Mouse (Mus musculus) lung, postnatal 14 days (tissue): Measurements from ENCODE around the gene Mthfd2l.
A peak's percentile ranks its signal among the peaks of the same experiment; 100 is the strongest.

Experiments used
- DNase-seq: peaks from one replicate; pipeline ENCODE4 v3.0.0; 2021

Gene Mthfd2l

DNA sequence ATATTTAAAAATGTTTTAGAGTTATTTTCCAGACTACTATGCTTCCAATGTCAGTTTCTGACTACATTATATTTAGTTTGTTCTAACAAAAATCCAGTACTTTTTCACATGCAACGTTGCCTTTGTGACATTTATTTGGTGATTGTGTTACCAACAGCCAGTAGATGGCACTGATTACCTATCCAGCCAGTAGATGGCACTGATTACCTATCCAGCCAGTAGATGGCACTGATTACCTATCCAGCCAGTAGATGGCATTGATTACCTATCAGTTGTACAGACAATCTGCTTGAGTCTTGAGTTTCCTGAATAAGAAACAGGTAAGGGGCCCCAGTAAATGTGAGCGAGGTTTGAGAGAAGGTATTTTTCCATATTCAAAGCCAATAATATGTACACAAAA lies 20.6 kb downstream of the Mthfd2l start:
- peak; percentile 46 for DNase-seq

DNA sequence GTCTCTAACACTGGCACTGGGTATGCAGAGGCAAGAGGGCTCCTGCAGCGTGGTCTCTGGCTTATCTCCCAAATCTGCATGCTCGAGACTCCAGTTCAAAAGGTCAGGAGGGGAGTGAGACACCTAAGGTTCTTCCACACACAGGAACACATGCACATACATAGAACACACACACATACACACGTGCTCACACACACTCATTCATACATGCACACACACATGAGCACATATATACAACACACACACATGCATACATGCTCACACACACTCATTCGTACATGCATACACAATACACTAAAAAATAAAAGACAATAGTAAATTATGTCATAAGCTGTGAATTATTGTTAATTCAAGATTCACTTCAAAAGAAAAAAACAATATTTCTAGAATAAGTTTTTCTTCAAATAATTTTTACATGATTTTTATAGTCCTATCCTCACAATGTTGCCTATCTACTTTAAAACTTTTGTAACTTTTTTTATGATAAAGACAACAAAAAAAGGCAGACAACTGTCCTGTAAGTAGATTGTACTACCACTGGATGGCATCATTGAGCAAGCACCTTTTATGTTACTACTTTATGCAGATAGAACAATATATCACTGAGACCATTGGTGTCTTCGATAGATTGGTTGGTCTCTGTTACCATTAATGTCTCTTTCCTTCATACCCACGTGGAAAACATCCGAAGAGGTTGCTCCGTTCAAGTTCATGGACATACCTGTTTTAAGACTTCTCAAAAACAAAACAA lies 22.0 kb downstream of the Mthfd2l start:
- no peak for DNase-seq

DNA sequence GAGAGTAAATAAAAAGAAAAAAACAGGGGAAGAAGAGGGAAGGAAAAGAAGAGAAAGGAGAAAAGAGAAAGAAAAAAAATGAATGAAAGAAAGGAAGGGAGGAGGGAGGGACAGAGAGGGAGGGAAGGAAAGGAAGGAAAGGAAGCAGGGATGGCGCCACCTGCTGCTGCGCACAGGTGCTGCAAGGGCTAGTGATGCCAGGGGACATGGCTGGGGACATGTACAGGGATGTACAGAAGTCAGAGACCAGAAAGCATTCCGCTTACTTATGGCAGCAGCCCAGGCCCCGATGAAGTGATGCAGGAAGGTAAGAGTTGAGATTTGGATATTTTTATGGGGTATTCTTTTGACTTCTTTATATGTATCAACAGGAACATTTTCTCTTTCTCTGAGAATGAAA lies 33.4 kb downstream of the Mthfd2l start:
- DNase-seq = peak; percentile 16

DNA sequence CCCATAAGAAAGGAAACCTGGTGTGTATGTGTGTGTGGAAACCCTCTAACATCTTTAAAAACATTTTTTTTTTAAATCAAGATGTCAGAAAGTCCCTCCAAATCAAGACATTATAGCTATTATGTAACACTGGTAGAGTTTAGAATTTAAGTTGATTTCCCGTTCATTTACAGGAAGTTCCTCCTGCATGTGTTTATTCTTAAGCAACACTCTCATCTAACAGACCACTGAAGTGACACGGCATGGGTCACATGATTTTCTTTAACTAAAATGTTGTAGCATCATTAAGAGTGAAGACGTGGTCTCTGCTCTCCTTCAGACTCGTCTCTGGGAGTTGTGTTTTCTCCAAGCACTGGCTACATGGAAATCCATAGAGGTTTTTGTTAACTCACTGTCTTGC lies 33.8 kb downstream of the Mthfd2l start:
- no peak for DNase-seq

DNA sequence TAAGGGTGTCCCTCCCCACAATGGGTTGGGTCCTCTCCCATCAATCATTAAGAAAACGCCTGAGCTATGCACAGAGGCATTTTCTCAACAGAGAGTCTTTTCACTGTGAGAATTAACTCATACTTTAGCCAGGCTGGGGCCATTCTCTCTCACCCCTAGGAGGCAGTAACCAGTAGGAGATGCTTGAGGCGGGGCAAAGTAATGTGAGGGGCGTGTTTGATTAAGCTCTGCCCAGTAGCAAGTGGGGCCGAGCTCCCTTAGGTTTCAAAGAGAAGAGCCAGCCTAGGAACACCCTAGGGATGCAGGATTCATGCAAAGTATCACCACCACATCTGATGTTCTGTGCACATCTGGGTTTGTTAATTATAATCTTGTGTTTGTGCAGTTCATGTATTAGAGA lies 34.5 kb downstream of the Mthfd2l start:
- no peak for DNase-seq

DNA sequence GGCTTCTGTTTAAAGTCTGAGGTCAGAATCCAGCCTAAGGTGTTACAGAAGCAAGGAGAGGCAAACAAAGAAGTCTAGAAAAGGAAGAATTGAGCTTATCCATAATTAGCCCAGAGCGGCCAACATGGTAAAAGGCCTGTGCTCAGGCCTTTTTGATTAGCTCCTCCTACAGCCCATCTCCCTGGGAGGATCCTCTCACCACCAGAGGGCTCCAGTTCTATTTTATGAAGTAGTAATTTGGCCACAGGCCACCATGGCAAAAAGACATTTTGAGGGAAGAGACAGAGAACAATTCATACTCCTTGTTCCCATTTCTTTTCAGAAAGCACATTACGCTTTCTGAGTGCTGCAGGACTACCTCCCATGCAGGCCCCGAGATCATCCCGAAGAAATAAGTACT lies 46.3 kb downstream of the Mthfd2l start:
- DNase-seq = peak; percentile 74

DNA sequence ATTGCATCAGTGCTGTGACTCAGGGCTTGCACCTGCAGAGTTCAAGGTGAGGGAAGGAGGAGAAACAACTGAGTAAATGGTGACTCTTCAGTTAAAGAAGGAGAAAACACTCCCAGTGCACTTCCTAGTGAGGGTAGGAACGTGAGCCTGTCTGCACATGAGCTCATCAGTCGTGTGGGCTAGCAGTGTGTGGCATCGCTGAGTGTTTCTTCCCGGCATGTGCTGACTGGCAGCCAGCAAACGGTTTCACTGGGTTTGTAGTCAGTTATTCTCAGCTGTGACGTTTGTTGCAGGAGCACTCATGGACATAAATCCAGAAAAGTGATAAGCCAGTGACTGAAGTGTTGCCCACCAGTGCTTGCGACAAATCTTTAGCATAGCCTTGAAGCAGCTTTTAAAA lies 49.4 kb downstream of the Mthfd2l start:
- no peak for DNase-seq

DNA sequence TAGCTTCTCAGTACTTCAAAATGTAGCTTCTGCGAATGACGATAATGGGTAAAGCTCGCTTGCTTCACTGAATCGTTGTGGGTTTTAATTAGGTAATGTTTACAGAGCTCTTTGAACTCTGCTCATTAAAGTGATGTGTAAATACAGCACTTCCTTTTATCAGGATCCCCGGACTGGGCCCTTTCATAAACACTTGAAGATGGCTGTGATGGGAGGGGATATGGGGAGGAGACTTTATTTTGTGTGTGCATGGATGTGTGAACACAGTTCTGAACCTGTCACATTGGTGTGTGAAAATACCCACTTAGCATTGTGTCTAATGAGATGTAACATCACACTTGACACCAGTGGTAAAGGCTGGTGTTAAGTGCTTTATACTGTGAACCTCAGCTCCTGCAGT lies 56.7 kb downstream of the Mthfd2l start:
- DNase-seq = no peak

DNA sequence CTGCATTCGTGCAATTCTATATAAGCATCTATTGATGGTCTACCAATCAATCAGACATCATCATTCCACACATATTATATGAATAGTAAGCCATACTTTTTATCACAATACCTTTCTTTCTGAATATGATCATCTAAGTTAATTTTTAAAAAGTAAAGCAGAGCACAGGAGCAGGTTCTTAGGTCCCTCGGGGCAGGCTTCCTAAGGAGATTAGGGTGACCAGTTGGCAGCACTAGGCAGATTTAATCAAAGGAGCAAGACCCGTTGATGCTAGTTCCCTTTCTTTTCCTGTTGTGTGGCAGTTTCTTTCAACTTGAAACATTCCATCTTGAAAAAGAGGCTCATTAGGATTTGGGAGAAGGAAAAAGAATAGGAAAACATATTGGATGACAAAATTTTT lies 57.2 kb downstream of the Mthfd2l start:
- no peak for DNase-seq

DNA sequence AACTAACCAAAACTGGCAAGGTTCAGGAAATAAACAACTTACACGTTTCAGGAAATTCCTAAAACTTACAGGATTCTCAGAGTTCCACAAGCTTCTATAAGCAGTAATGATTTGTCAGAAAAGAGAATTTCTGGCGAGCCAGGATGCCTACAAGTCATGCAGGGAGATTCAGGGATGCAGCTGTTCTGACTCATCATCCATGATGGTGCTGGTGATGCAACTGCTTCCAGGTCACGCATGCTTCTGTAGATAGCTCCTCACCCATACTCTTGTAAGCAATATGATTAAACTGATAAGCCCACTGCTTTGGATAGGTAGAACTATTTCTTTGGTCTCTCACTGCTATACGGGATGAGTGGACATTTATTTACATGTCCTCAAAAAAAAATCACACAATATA lies 57.7 kb downstream of the Mthfd2l start:
- DNase-seq = no peak

DNA sequence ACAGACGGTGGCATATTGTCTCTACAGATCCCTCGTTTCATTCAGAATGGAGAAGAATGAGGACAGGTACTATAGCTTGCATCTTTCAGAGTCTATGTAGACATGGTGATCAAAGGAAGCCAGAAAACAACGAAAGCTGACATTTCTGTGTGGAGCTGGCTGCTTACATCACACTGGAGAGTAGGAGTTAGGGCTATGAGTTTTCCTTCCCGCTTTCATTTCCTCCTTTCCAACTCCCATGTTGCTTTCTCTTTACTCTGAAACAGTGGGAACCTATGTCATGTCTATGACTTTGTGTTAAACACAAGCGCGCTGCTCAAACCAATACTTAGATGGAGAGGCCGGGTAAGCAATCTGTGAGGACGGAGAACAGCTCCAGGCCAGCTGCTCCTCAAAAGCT lies 69.0 kb downstream of the Mthfd2l start:
- DNase-seq = no peak

DNA sequence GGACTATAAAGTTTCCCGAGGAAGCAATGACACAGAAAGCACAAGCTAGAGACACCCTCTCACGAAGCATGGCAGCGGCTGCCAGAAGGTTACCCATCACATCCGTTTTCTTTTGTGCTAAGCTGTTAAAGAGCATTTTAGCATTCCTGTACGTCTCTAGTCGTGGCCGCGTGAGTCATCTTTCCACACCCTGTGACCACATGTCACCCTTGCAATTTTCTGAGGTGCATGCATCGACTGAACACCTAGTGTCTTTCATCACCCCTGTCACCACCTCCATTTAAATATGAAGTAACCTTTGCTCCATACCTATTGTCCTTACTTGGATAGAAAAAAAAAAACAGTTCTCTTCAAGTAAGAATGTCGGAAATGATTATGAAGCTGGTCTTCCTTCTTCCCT lies 84.3 kb downstream of the Mthfd2l start:
- DNase-seq = no peak

DNA sequence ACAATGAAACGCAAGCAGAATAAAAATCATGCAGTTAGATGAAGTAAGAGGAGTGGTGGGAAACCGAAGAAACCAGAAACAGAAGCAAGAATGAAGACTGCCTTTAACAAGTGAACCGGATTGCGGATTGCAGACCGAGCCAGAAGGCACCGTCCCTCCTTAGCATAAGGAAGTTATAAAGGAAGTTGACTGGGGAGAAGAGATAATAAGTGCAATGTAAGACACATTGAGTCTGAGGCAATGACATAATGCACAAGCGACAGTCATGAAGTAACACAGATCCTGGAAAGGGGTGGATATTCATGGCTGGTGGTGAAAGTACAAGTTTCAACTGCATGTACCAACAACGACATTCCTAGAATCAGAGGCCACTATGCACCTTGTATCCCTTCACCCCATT lies 92.2 kb downstream of the Mthfd2l start:
- no peak for DNase-seq

DNA sequence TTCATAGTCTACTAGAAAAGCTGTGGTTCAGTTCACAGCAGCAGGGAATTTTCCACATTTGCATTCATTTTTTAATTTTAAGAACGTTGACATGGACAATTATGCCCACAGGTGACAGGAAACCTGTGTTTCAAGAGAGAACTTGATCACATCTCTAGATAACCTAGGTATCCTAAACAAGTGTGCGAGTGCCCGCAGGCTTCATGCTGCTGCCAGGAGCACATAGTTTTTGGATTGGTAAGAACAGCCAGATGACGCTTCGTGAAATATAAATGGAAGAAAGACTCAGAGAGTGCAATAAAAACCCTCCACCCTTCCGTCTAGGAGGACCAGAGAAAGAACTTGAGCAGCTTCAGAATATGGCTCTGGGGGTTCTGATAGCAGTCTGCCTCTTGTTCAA lies 96.2 kb downstream of the Mthfd2l start, which contains the start of gene Epgn:
Gene Epgn, plus strand, starts transcription at position 301 of the 400 bp plus-strand sequence.
- no peak for DNase-seq

DNA sequence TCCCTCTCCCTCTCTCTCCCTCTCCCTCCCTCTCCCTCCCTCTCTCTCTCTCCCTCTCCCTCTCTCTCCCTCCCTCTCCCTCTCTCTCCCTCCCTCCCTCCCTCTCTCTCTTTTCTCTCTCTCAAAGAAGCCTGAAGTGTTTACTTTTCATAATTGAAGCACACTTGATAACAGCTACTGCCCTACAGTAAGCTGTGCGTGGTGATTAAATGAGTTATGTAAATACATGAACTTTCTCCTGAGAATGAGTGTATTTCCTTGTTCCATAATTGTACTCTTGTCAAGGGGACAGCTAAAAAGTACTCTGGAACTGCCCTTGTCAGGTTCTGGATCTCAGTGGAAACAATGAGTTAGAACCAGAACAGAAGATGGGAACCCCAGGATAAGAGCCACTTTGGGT lies 96.9 kb downstream of the Mthfd2l start:
- DNase-seq = no peak

DNA sequence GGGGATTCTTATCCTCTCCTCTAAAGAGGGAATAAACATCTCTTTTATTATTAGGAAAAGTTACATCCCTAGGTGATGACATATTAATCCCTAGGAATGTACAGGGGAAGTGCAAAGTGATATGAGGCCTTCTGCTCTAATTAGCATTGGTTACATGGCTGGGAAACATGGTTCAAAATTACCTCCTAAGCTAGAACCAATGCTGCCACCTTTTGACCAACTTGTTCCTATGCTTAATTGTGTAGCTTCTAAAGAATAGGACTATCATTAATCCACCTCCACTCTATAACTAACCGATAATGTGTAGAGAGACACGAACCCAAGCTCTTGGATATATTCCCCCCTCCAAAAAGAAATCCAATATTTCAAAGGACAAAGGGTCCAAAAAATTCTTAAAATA lies 99.7 kb downstream of the Mthfd2l start:
- DNase-seq = no peak

DNA sequence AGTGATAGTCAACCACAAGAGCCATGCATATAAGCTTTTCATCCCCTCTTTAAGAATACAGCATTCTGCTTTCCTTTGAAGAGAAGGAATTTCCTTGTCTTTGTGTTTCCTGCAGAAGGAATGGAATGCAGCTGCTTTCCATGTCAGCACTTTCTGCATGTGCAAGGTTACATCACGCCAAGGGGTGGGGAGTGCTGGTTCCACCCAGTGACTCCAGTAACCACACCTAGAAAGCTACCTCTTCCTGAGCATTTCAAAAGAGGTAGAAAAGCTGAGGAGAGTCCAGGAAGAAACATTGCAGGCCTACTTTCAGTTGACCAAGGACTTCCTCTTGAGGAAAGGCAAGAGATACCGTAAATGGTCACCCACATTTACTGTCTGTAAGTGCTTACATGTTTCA lies 104.4 kb downstream of the Mthfd2l start:
- peak; percentile 7 for DNase-seq

DNA sequence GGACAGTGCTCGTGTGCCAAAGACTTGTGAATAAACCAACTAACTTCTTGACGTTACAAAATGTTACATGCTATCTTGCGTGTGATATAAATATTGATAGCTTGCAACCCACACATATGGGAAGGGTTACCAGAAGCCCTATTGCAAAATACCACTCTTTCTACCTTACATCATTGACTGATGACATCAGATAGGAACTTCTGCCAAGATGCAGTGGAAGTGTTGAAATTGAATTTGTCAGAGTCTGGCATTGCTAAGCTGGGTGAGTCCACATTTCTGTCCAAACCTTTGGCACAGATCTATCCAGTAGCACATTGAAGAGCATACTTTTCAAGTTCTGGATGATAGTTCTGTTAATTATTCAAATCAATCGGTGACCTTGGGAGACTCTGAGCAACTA lies 105.7 kb downstream of the Mthfd2l start:
- DNase-seq = peak; percentile 2

DNA sequence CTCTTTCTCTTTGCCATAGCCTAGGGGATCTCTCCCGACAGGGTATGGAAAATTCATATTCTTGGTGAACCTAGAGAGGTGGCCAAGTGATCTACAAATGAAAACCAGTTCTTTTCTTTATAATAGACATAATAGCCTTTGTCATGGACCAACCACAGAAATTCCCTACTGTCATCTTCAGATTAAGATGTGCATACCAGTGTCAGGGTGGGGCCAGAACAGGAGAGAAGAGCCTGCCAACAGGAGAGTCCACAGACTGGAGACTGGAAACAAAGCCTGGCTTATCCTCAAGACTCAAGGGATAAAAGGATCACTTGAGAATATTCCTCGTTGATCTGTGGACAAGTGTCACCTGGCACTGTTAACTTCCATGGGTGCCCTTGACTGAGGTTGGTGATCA lies 106.8 kb downstream of the Mthfd2l start:
- DNase-seq = no peak

DNA sequence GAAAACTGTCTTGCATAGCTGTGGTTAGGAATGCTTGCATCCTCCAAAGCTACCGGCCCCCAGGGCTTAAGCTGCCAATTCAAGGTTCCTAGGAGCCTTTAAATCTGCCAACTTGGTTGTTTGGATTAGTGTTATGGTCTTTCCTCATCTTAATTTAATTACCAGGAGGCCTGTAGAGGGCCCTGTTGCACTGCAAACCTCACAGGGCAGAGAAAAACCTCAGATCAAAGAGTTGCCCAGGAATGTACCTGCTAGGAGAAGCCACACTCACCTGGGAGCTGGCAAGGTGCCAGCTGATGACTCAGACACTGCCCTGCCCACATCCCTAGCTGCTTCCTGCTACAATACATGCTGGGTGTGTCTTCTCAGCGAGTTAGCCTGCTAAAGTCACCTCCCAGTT lies 107.6 kb downstream of the Mthfd2l start:
- DNase-seq = peak; percentile 44

DNA sequence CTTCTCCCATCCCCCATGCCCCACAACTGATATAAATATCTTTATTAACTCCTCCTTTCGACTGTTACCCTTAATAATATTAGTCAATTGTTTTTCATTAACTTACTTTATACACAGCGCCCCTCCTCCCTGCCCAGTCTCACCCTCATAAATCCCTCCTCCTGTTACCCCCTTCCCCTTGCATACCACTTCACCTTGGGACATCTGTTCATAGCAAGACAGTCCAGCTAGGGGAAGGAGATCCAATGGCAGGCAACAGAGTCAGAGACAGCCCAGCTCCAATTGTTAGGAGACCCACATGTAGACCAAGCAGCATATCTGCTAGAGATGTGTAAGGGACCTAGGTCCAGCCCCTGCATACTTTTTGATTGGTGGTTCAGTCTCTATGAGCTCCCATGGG lies 108.0 kb downstream of the Mthfd2l start:
- DNase-seq = no peak

DNA sequence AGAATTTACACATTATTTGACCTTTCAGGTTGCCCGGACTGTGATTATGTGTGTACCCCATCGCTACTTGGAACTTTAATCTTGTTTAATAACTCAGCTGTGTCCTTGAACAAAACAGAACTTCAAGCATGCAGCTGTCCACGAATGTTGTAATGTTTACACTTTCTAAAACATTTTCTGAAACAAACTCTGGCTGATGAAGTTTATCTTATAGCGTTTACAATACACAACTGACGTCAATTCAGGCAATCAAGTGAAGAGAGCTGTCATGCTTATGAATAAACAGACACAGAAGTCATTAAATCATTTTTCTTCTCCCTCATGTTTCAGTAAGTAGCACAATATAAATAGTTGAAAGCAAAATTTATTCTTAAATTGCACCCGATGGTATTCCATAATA lies 117.1 kb downstream of the Mthfd2l start:
- DNase-seq = no peak

DNA sequence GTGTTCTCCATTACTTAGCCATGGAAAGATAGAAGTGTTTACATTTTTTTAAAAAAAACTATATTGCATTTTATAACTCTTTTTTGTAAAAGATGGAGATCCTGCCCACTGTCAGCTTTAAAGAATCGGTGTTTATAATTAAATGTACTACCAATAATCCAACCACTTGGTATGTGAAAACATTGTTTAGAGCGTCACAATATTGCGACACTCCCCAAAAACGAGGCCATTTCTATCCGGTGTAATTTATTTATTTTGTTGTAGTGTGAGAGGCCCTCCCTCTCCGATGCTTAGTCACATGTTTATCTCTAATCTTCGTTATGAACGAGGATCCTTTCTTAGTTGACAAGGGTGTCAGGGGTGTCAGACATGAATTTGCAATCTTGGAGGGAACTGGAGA lies 117.5 kb downstream of the Mthfd2l start:
- DNase-seq = no peak
